Mouse (Mus musculus): ENCODE data around the gene Wnt5b.

DNA sequence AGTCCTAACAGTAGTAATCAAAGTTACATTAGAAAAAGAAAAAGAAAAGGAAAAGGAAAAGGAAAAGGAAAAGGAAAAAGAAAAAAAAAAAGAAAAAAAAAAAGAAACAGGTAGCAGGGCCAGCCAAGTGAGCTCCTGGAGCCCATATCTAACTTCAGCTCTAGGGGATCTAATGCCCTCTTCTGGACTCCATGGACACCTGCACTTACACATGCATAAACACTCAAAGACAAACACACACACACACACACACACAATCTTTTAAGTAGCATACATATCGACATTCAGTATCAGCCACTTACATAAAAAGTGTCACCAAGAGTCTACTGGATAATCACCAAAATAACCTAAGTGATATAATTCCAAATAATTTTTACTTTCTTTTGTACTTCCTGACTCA lies 158.5 kb downstream of the Wnt5b start:
- TF ChIP-seq CTCF (IDR thresholded peaks at IDR 0.05; ENCODE audit: low read depth) (peak; percentile 39; the same call in 1 of the 2 replicates), EP300 (IDR thresholded peaks at IDR 0.05; ENCODE audit: low read depth) (no peak)

Data from liver, embryonic 14.5 days (tissue).